Mouse (Mus musculus) liver (tissue): ENCODE results near the gene Kif1b.

Experiments
- DNase-seq: peaks from one replicate; pipeline ENCODE4 v3.0.0-alpha.2; 2020; ENCODE audit warnings: mixed read lengths

Gene Kif1b

DNA sequence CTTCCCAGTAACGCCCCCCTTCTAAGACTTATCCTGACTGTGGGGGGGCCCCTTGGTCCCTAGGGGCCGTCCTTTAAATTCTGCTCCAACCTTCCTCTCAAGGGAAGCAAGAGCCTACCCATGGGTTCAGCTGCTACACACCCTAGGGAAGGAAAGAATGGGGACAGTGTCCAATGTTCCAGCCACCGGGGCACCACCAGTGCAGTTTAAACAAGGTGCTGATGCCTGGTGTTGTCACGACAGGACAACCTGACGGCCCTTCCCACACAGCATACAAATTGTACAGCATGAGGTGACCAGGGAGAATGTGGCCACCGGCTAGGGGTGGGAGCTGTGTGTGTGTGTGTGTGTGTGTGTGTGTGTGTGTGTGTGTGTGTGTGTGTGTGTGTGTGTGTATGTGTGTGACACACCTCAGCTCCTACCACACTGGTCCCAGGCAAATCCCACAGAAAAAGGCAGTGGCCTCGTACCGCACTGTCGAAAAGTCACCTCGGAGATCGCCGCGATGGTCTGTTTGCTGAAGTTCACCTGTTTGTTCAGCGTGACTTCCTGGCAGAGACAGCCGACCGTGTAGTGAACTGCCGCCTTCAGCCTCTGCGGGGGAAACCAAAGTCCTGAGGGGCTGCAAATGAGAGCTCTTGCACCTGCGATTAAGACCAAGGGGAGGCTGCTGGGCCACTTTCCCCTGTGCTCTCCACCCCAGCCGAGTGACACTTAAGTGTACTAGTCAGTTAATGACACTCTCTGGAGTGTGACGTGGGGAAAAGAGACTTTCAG is 175.5 kb downstream of the Kif1b start:
- peak; percentile 30 for DNase-seq

DNA sequence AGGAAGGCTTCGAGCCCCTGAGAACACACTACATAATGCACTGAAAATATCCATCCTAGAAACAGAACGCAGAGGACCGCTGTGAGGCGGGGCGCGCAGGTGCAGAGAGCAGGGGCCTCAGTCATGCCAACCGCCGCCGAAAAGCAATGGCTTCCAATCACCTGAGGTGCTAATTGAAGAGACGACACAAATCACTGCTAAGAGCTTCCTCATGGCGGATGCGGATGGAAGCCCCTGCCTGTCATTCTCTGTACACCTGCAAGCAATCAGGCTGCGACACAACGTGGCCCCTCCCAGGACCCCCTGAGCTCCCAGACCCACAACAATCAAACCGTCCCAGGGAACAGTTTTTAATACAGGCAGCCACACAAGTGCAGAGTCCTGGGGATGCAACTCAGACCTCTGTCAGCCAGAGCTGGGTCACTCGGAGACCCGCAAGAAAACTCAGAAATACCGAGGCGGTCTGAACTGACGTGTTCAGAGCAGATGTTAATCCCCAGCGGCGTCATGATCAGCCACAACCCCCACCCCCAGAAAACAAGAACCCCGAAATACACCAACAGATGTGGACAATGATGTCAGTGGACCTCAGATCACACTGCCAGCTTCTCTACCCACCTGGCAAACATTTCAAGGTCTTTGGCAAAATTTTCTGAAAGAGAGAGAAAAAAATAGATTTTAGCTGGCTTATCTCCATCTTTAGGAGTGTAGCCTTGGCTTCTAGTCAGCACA is 176.3 kb downstream of the Kif1b start:
- DNase-seq: no peak

DNA sequence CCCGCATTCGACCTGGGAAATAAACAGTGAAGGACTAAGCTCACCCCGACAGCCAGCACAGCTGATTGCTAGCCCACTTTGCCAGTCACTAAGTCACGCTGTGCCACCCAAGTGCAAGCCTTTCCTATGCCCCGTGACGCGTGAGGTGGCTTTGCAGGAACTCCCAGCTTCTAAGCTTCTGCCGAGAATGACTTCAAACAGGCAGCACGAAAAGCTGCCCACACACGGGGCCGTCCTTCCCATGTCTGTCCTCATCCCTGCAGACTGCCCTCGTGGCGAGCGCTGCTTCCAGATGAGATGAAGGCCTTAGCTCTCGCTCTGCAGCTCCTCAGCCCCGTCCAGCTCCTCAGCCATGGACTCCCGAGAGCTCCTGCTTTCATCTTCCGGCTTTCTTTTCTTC is 179.0 kb downstream of the Kif1b start:
- DNase-seq: no peak

- no peak for DNase-seq
These were observed 180.8 kb downstream of the Kif1b start, which contains the start of gene Cort for GRCm38 (mm10) chr4:149126663-149127062. TSS of gene Cort (minus strand) at chr4:149126763.
